Mouse (Mus musculus): ENCODE measurements around the gene Gm28048. TPM values are rescaled to one million over a fixed set of nuclear protein-coding genes. Genes with fewer than 3 reads are reported as not detected.

Gene Gm28048
- polyA plus RNA-seq, 1 experiment from 2014 or later: 4.5 TPM

DNA sequence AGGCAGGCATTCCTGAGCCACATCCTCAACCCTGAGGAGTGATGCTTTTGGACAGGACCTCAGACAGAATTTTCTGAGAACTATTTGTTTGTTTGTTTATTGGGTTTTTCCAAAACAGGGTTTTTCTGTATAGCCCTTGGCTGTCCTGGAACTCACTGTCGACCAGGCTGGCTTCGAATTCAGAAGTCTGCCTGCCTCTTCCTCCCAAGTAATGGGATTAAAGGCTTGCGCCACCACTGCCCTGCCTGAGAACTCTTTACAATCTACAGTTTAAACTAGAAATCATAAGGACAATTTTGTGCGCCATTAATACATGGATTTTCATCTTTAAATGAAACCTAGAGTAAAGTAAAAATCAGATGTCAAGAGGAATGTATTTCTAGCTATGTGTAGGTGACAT is 13.6 kb upstream of the Gm28048 start:
- Histone ChIP-seq H3K4me1 (ENCODE audit: control insufficient read depth, insufficient read depth, low read length) (peaks cover 14% of the 10 kb centered on the region), H3K4me2 (ENCODE audit: low read length) (no peak overlapping the region), H3K9ac (replicated peaks; ENCODE audit: low read length) (no peak overlapping the region), H3K36me3 (ENCODE audit: control insufficient read depth, insufficient read depth, low read length) (peaks cover 66% of the 10 kb centered on the region), H3K27ac (replicated peaks; ENCODE audit: low read depth, low read length) (no peak overlapping the region), H3K9me3 (ENCODE audit: control insufficient read depth, low read length) (no peaks in the 10 kb centered on the region), H3K27me3 (ENCODE audit: control insufficient read depth, insufficient read depth, low read length) (no peaks in the 10 kb centered on the region), H3K4me3 (replicated peaks; ENCODE audit: low read depth, low read length) (no peak overlapping the region)
- WGBS: 96% methylated on average over 4 of the region's 4 CpGs
- ATAC-seq (ENCODE audit: low FRiP score, low TSS enrichment): no peak
- DNase-seq: no peak

DNA sequence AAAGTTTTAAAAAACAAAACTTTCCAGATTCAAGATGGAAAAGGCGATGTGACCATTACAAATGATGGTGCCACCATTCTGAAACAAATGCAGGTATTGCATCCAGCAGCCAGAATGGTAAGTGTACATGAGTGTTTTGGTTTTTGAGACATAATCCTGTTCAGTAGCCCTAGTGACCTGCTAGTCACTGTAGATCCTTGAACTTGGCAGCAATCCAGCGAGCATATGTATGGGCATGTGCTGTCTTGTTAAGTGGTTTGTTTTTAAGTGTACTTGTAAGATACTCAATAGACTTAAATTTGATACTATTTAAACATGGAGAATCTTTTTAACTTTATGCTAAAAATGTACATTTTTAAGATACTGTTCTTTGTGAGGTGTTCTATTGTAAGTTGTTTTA is 12.4 kb upstream of the Gm28048 start:
- no peak for ATAC-seq (ENCODE audit: low FRiP score, low TSS enrichment)
- H3K9me3 ChIP-seq (ENCODE audit: control insufficient read depth, low read length): no peaks in the 10 kb centered on the region
- peaks cover 54% of the 10 kb centered on the region for H3K36me3 ChIP-seq (ENCODE audit: control insufficient read depth, insufficient read depth, low read length)
- no peak overlapping the region for H3K4me3 ChIP-seq (replicated peaks; ENCODE audit: low read depth, low read length)
- no peak overlapping the region for H3K9ac ChIP-seq (replicated peaks; ENCODE audit: low read length)
- 97% methylated on average over 2 of the region's 2 CpGs for WGBS
- H3K4me2 ChIP-seq (ENCODE audit: low read length): no peak overlapping the region
- H3K27me3 ChIP-seq (ENCODE audit: control insufficient read depth, insufficient read depth, low read length): no peaks in the 10 kb centered on the region
- H3K27ac ChIP-seq (replicated peaks; ENCODE audit: low read depth, low read length): no peak overlapping the region
- H3K4me1 ChIP-seq (ENCODE audit: control insufficient read depth, insufficient read depth, low read length): peaks cover 14% of the 10 kb centered on the region
- no peak for DNase-seq

DNA sequence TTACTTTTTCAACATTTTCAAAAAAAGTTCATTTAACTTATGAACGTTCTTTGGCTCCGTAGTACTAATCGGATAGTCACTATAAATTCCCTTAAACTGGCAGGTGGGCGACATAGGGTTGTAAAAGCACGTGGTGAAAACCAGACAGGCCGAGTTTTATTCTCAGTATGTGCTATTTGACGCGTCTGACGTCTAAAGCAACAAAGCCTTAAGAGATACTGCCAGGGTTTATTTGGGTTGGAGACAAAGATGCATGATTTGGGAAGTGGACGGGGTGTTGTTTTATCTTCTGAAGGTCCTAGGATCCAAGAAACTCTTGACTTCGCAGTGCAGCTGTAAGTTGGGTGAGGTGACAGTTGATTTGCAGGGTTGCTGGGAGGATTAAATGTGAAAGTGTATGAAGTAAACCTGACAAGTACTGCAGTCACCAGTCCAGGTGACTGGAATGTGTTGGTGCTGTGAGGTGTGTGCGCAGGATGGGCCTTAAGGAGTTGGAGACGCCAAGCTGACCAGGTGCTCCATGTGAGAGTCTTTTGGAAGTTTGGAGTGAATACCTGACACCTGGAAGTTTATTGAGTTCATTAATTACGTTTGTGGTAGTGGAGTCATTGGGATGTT is 9.4 kb upstream of the Gm28048 start:
- H3K27ac ChIP-seq (replicated peaks; ENCODE audit: low read depth, low read length): 0 out of 2 replicates have a peak overlapping the region, but pooled peaks have one; percentile 89
- H3K9ac ChIP-seq (replicated peaks; ENCODE audit: low read length): peak overlapping the region; percentile 78
- no peak for DNase-seq
- H3K36me3 ChIP-seq (ENCODE audit: control insufficient read depth, insufficient read depth, low read length): peaks cover 28% of the 10 kb centered on the region
- peak overlapping the region; percentile 79 for H3K4me3 ChIP-seq (replicated peaks; ENCODE audit: low read depth, low read length)
- no peaks in the 10 kb centered on the region for H3K27me3 ChIP-seq (ENCODE audit: control insufficient read depth, insufficient read depth, low read length)
- ATAC-seq (ENCODE audit: low FRiP score, low TSS enrichment): no peak
- H3K4me1 ChIP-seq (ENCODE audit: control insufficient read depth, insufficient read depth, low read length): peaks cover 14% of the 10 kb centered on the region
- H3K4me2 ChIP-seq (ENCODE audit: low read length): peak overlapping the region; percentile 98
- whole genome bisulfite sequencing: 12% methylated on average over 14 of the region's 14 CpGs
- no peaks in the 10 kb centered on the region for H3K9me3 ChIP-seq (ENCODE audit: control insufficient read depth, low read length)

DNA sequence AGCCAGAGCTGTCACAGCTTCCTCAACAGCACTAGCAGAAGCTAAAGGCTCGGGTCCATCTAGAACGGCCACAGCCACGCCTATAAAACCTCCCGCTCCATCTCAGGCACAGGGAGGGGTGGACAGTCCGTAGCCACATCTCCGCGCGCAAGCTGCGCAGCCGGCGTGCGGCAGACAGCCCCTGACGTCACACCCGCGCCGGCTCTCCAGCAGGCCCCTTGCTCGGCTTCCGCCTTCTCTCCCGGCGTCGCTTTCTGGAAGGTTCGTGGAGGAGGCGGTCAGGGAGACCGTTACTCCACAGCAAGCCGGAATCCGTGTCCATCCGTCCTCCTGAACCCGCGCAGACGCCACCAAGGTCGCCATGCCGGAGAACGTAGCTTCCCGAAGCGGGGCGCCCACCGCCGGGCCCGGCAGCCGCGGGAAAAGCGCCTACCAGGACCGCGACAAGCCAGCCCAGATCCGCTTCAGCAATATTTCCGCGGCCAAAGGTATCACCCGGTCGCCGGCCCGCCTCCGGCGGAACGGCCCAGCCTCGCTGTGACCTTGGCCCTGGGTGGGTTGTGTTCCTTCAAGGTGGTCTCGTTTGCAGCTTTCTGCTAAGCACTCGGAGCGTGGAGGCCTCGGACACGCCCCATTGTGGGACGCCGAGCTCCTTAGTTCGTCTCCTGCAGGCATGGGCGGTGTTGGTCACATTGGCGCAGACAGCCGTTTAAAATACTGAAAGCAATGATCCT is 8.7 kb upstream of the Gm28048 start, which contains the start of gene Cct4:
TSS of gene Cct4 (plus strand) at position 127 of the 734 bp plus-strand sequence.
- DNase-seq (peak; percentile 96), ATAC-seq (ENCODE audit: low FRiP score, low TSS enrichment) (peak; percentile 99)
- H3K4me3 ChIP-seq (replicated peaks; ENCODE audit: low read depth, low read length): peak within 1 kb of the TSS; percentile 79
- no peaks in the 10 kb centered on the region for H3K9me3 ChIP-seq (ENCODE audit: control insufficient read depth, low read length)
- H3K4me1 ChIP-seq (ENCODE audit: control insufficient read depth, insufficient read depth, low read length): peaks cover 14% of the 10 kb centered on the region
- under 1% methylated on average over 66 of the region's 66 CpGs for WGBS
- no peaks in the 10 kb centered on the region for H3K27me3 ChIP-seq (ENCODE audit: control insufficient read depth, insufficient read depth, low read length)
- peak within 1 kb of the TSS; percentile 98 for H3K4me2 ChIP-seq (ENCODE audit: low read length)
- H3K36me3 ChIP-seq (ENCODE audit: control insufficient read depth, insufficient read depth, low read length): peaks cover 23% of the 10 kb centered on the region
- peak within 1 kb of the TSS; percentile 89 for H3K27ac ChIP-seq (replicated peaks; ENCODE audit: low read depth, low read length)
- H3K9ac ChIP-seq (replicated peaks; ENCODE audit: low read length): peak within 1 kb of the TSS; percentile 78

DNA sequence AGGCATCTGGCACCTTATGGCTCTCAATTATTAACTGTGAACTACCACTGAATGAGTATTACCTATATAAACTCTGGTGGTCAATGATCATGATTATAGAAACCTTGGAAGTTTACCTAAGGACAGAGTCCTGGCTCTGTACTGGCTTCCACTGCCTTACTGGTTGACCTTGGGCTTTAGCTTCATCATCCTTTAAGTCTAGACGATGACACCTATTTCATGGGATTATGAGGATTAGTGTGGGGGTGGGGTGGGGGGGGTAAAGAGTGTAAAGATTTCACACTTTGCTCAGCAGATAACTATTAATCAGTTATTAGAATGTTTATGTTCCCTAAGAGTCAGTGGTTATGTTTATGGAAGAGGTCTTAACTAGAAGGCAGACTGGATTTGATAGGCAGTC is 7.9 kb upstream of the Gm28048 start:
- Histone ChIP-seq H3K36me3 (ENCODE audit: control insufficient read depth, insufficient read depth, low read length) (peaks cover 15% of the 10 kb centered on the region), H3K9ac (replicated peaks; ENCODE audit: low read length) (peak overlapping the region; percentile 78; the same call in 1 of the 2 replicates), H3K4me2 (ENCODE audit: low read length) (peak overlapping the region; percentile 98), H3K4me3 (replicated peaks; ENCODE audit: low read depth, low read length) (peak overlapping the region; percentile 79), H3K4me1 (ENCODE audit: control insufficient read depth, insufficient read depth, low read length) (peaks cover 14% of the 10 kb centered on the region), H3K27me3 (ENCODE audit: control insufficient read depth, insufficient read depth, low read length) (no peaks in the 10 kb centered on the region), H3K9me3 (ENCODE audit: control insufficient read depth, low read length) (no peaks in the 10 kb centered on the region), H3K27ac (replicated peaks; ENCODE audit: low read depth, low read length) (peak overlapping the region; percentile 89)
- ATAC-seq (ENCODE audit: low FRiP score, low TSS enrichment) (no peak; the same call in 1 of the 2 replicates), DNase-seq (no peak)
- WGBS: 31% methylated on average over 1 of the region's 1 CpGs

DNA sequence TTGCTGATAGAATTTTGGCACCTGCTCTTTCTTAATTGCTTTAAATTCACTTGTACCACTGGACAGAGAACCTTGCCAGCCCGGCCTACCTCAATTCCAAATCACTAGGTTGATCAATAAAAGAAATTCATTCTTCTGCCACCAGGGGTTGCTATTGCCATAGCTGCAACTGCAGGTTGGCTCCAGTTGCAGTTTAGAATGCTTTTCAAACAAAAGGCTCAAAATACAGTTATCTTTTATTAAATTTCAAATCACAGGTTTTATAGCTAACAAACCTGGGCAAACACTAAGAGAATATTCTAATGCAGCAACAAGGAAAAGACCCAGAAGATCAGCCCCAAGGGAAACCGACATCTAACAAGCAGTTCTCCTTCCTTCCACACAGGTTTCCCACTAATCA is 5.5 kb upstream of the Gm28048 start:
- Histone ChIP-seq H3K27me3 (ENCODE audit: control insufficient read depth, insufficient read depth, low read length) (no peaks in the 10 kb centered on the region), H3K9me3 (ENCODE audit: control insufficient read depth, low read length) (no peaks in the 10 kb centered on the region), H3K4me2 (ENCODE audit: low read length) (no peak overlapping the region), H3K4me1 (ENCODE audit: control insufficient read depth, insufficient read depth, low read length) (peaks cover 12% of the 10 kb centered on the region), H3K9ac (replicated peaks; ENCODE audit: low read length) (no peak overlapping the region), H3K36me3 (ENCODE audit: control insufficient read depth, insufficient read depth, low read length) (no peaks in the 10 kb centered on the region), H3K27ac (replicated peaks; ENCODE audit: low read depth, low read length) (no peak overlapping the region), H3K4me3 (replicated peaks; ENCODE audit: low read depth, low read length) (no peak overlapping the region)
- 44% methylated on average over 2 of the region's 2 CpGs for WGBS
- DNase-seq (peak; percentile 90), ATAC-seq (ENCODE audit: low FRiP score, low TSS enrichment) (no peak)

DNA sequence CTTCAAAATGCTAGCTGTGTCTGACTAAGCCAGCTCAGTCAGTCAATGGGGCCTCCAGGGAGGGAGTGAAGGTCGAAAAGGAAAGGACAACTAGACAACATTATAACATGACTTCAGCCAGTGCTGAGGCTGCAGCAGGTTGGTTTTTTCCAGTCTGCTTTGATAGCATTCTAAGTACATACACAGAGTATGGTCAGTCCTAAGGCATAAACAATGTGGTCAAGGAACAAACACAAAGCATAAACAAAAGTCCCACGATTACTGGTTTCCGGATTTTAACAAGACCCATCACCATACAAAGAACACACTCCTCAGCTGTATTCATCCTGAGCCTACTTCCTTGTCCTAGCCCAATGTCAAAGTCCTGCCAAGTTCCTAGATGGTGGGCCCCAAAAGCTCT is 3.6 kb upstream of the Gm28048 start:
- WGBS: 84% methylated on average over 3 of the region's 3 CpGs
- H3K27me3 ChIP-seq (ENCODE audit: control insufficient read depth, insufficient read depth, low read length): no peaks in the 10 kb centered on the region
- no peak overlapping the region for H3K9ac ChIP-seq (replicated peaks; ENCODE audit: low read length)
- no peak overlapping the region for H3K27ac ChIP-seq (replicated peaks; ENCODE audit: low read depth, low read length)
- H3K9me3 ChIP-seq (ENCODE audit: control insufficient read depth, low read length): no peaks in the 10 kb centered on the region
- no peaks in the 10 kb centered on the region for H3K36me3 ChIP-seq (ENCODE audit: control insufficient read depth, insufficient read depth, low read length)
- H3K4me3 ChIP-seq (replicated peaks; ENCODE audit: low read depth, low read length): no peak overlapping the region
- no peak for ATAC-seq (ENCODE audit: low FRiP score, low TSS enrichment)
- H3K4me1 ChIP-seq (ENCODE audit: control insufficient read depth, insufficient read depth, low read length): peaks cover 8% of the 10 kb centered on the region
- no peak for DNase-seq
- no peak overlapping the region for H3K4me2 ChIP-seq (ENCODE audit: low read length)

DNA sequence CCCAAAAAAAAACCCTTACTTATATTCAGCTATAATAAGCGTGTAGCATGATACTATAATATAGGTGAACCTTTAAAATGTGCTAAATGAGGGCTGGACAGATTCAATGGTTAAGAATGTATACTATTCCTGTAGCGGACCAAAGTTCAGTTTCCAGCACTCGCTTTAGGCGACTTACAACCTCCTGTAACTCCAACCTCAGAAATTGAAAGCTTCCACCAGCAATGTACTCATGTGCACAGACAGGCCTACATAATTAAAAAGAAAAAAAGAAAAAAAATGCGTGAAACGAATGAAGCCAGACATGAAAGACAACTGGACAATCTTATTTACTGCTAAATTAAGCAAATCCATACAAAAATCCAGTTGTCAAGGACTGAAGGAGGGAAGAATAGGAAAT is 956 bp upstream of the Gm28048 start:
- ATAC-seq (ENCODE audit: low FRiP score, low TSS enrichment): no peak
- Histone ChIP-seq H3K27me3 (ENCODE audit: control insufficient read depth, insufficient read depth, low read length) (no peaks in the 10 kb centered on the region), H3K4me1 (ENCODE audit: control insufficient read depth, insufficient read depth, low read length) (peaks cover 8% of the 10 kb centered on the region), H3K9ac (replicated peaks; ENCODE audit: low read length) (no peak overlapping the region), H3K4me3 (replicated peaks; ENCODE audit: low read depth, low read length) (no peak overlapping the region), H3K27ac (replicated peaks; ENCODE audit: low read depth, low read length) (no peak overlapping the region; the same call in 1 of the 2 replicates), H3K9me3 (ENCODE audit: control insufficient read depth, low read length) (no peaks in the 10 kb centered on the region), H3K36me3 (ENCODE audit: control insufficient read depth, insufficient read depth, low read length) (peaks cover 11% of the 10 kb centered on the region; the same call in 1 of the 2 replicates), H3K4me2 (ENCODE audit: low read length) (peak overlapping the region; percentile 79)
- DNase-seq: no peak
- 67% methylated on average over 6 of the region's 6 CpGs for WGBS

All from midbrain, embryonic 14.5 days (tissue).